Mouse (Mus musculus): Measurements from ENCODE around the gene Ttc3. TPM values are rescaled to one million over a fixed set of nuclear protein-coding genes. Genes with fewer than 3 reads are reported as not detected.

Gene Ttc3
- polyA plus RNA-seq, 1 experiment from 2014 or later, result 29.6 TPM

GRCm38 (mm10) chr16:94509983-94510382 lies 139.6 kb downstream of the Ttc3 start:
- Histone ChIP-seq H3K4me2 (no peak overlapping the region), H3K27me3 (no peaks in the 10 kb centered on the region), H3K4me3 (replicated peaks) (no peak overlapping the region), H3K9ac (no peak overlapping the region), H3K4me1 (replicated peaks) (peaks cover 4% of the 10 kb centered on the region), H3K27ac (no peak overlapping the region), H3K9me3 (replicated peaks) (no peaks in the 10 kb centered on the region), H3K36me3 (peaks cover 54% of the 10 kb centered on the region)
- ATAC-seq (ENCODE audit: low read depth) (no peak), DNase-seq (no peak)
- WGBS (ENCODE audit: insufficient replicate concordance), result 50% methylated on average over 2 of the region's 2 CpGs

GRCm38 (mm10) chr16:94517606-94518005 lies 147.2 kb downstream of the Ttc3 start:
- no peak overlapping the region for H3K4me2 ChIP-seq
- ATAC-seq (ENCODE audit: low read depth) (no peak), DNase-seq (no peak)
- H3K4me1 ChIP-seq (replicated peaks), result peaks cover 41% of the 10 kb centered on the region
- no peak overlapping the region for H3K4me3 ChIP-seq (replicated peaks)
- no peaks in the 10 kb centered on the region for H3K9me3 ChIP-seq (replicated peaks)
- peaks cover 14% of the 10 kb centered on the region for H3K36me3 ChIP-seq
- H3K9ac ChIP-seq, result no peak overlapping the region
- 73% methylated on average over 2 of the region's 2 CpGs for WGBS (ENCODE audit: insufficient replicate concordance)
- no peak overlapping the region for H3K27ac ChIP-seq
- H3K27me3 ChIP-seq, result no peaks in the 10 kb centered on the region

Other genes with a start within 250 kb of the Ttc3 start
- gene Hlcs, start 57.0 kb upstream of the Ttc3 start, polyA plus RNA-seq (2015; fragmentation: Nextera tagmentation; extraction: Ambion mirVana), result 2.5 and 2.9 TPM in 2 replicates
- gene Ripply3, start 42.2 kb upstream of the Ttc3 start, polyA plus RNA-seq (2015; fragmentation: Nextera tagmentation; extraction: Ambion mirVana), result 1.5 and 1.7 TPM in 2 replicates
- 55.5 and 58.3 TPM in 2 replicates for gene Pigp, start 1.2 kb downstream of the Ttc3 start, polyA plus RNA-seq (2015; fragmentation: Nextera tagmentation; extraction: Ambion mirVana)
- gene Vps26c, start 156.2 kb downstream of the Ttc3 start, polyA plus RNA-seq (2015; fragmentation: Nextera tagmentation; extraction: Ambion mirVana), result 22.2 and 24.2 TPM in 2 replicates
- gene Dyrk1a, start 199.4 kb downstream of the Ttc3 start, polyA plus RNA-seq (2015; fragmentation: Nextera tagmentation; extraction: Ambion mirVana), result 5.2 and 5.3 TPM in 2 replicates